Mouse (Mus musculus) limb, embryonic 15.5 days (tissue): ENCODE measurements around the gene Tmprss15. TPM values are rescaled to one million over a fixed set of nuclear protein-coding genes. Genes with fewer than 3 reads are reported as not detected.

ENCODE experiments used
- ATAC-seq: fragments of 200-750 bp; cut with Nextera tagmentation; 2 replicates; pipeline ENCODE4 v1.8.0; 2017; ENCODE audit warnings: low read depth, moderate TSS enrichment; ENCODE audit not compliant: insufficient number of reproducible peaks, low FRiP score, low TSS enrichment
- H3K27ac ChIP-seq: fragments of 300-500 bp; sonication (generic); 2 replicates; pipeline ENCODE4 v1.5.1; 2015; ENCODE audit warnings: moderate library complexity, mild to moderate bottlenecking, inconsistent platforms
- H3K27me3 ChIP-seq: fragments of 300-500 bp; sonication (generic); 2 replicates; pipeline ENCODE4 v1.6.1; 2015; ENCODE audit warnings: inconsistent platforms
- H3K36me3 ChIP-seq: fragments of 300-500 bp; sonication (generic); 2 replicates; pipeline ENCODE4 v1.6.1; 2015; ENCODE audit warnings: inconsistent platforms
- H3K4me1 ChIP-seq: fragments of 300-500 bp; sonication (generic); 2 replicates; pipeline ENCODE4 v1.6.1; 2015; ENCODE audit warnings: inconsistent platforms
- H3K4me2 ChIP-seq: fragments of 300-500 bp; sonication (generic); 2 replicates; pipeline ENCODE4 v1.6.1; 2015; ENCODE audit warnings: mild to moderate bottlenecking, inconsistent platforms
- H3K4me3 ChIP-seq: fragments of 300-500 bp; sonication (generic); 2 replicates; pipeline ENCODE4 v1.5.1; 2015; ENCODE audit warnings: mild to moderate bottlenecking, inconsistent platforms
- H3K9ac ChIP-seq: fragments of 300-500 bp; sonication (generic); 2 replicates; pipeline ENCODE4 v1.6.1; 2015; ENCODE audit warnings: inconsistent platforms
- H3K9me3 ChIP-seq: fragments of 300-500 bp; sonication (generic); 2 replicates; pipeline ENCODE4 v1.6.1; 2016; ENCODE audit warnings: inconsistent platforms
- WGBS: fragments of 180-500 bp; shearing (Covaris S2); methylation state at CpG from one replicate; pipeline ENCODE4 v1.1.7; 2015; 5-methylcytosine and 5-hydroxymethylcytosine counted together
- polyA plus RNA-seq: library from polyadenylated mRNA; unstranded; fragments of >200 nt; fragmentation: Nextera tagmentation; extraction: Ambion mirVana; gene quantifications from 2 replicates; pipeline ENCODE4 v1.2.1, GENCODE M21; 2015

Tmprss15 gene
- polyA plus RNA-seq, 1 experiment from 2014 or later, result not detected

GRCm38 (mm10) chr16:78974099-78974498, 116.8 kb downstream of the Tmprss15 start:
- H3K4me2 ChIP-seq, result no peak overlapping the region
- no peak overlapping the region for H3K4me3 ChIP-seq
- WGBS, result 93% methylated on average over 13 of the region's 13 CpGs
- H3K27ac ChIP-seq, result no peak overlapping the region
- no peaks in the 10 kb centered on the region for H3K27me3 ChIP-seq
- H3K36me3 ChIP-seq, result no peaks in the 10 kb centered on the region
- no peaks in the 10 kb centered on the region for H3K4me1 ChIP-seq
- H3K9ac ChIP-seq, result no peak overlapping the region
- ATAC-seq, result no peak
- no peaks in the 10 kb centered on the region for H3K9me3 ChIP-seq

- no peak overlapping the region for H3K4me2 ChIP-seq
- H3K4me1 ChIP-seq, result no peaks in the 10 kb centered on the region
- no peaks in the 10 kb centered on the region for H3K36me3 ChIP-seq
- H3K27me3 ChIP-seq, result no peaks in the 10 kb centered on the region
- ATAC-seq, result no peak
- 26% methylated on average over 13 of the region's 13 CpGs for WGBS
- H3K9me3 ChIP-seq, result no peaks in the 10 kb centered on the region
- H3K27ac ChIP-seq, result no peak overlapping the region
- H3K4me3 ChIP-seq, result no peak overlapping the region
- no peak overlapping the region for H3K9ac ChIP-seq
Observed at GRCm38 (mm10) chr16:78969091-78969731, 121.7 kb downstream of the Tmprss15 start.

- Histone ChIP-seq H3K4me2 (no peak overlapping the region), H3K36me3 (no peaks in the 10 kb centered on the region), H3K4me1 (no peaks in the 10 kb centered on the region), H3K9me3 (no peaks in the 10 kb centered on the region), H3K27ac (no peak overlapping the region), H3K27me3 (no peaks in the 10 kb centered on the region), H3K9ac (no peak overlapping the region), H3K4me3 (no peak overlapping the region)
- no peak for ATAC-seq
- 50% methylated on average over 2 of the region's 2 CpGs for WGBS
Observed at GRCm38 (mm10) chr16:78957434-78957833, 133.5 kb downstream of the Tmprss15 start.

- no peak for ATAC-seq
- Histone ChIP-seq H3K9me3 (no peaks in the 10 kb centered on the region), H3K27ac (no peak overlapping the region), H3K4me3 (no peak overlapping the region), H3K4me1 (no peaks in the 10 kb centered on the region), H3K27me3 (no peaks in the 10 kb centered on the region), H3K9ac (no peak overlapping the region), H3K36me3 (no peaks in the 10 kb centered on the region), H3K4me2 (no peak overlapping the region)
- WGBS, result 74% methylated on average over 4 of the region's 4 CpGs
Observed at GRCm38 (mm10) chr16:78950359-78950758, 140.5 kb downstream of the Tmprss15 start.

GRCm38 (mm10) chr16:78937755-78938154, 153.1 kb downstream of the Tmprss15 start:
- Histone ChIP-seq H3K27me3 (no peaks in the 10 kb centered on the region), H3K4me1 (no peaks in the 10 kb centered on the region), H3K9ac (no peak overlapping the region), H3K27ac (no peak overlapping the region), H3K36me3 (no peaks in the 10 kb centered on the region), H3K4me2 (no peak overlapping the region), H3K4me3 (no peak overlapping the region), H3K9me3 (no peaks in the 10 kb centered on the region)
- 59% methylated on average over 8 of the region's 8 CpGs for WGBS
- ATAC-seq, result no peak

- Histone ChIP-seq H3K4me2 (no peak overlapping the region), H3K4me1 (peaks cover 13% of the 10 kb centered on the region), H3K36me3 (no peaks in the 10 kb centered on the region), H3K4me3 (no peak overlapping the region), H3K27ac (no peak overlapping the region), H3K27me3 (no peaks in the 10 kb centered on the region; the same call in 1 of the 2 replicates), H3K9me3 (no peaks in the 10 kb centered on the region), H3K9ac (no peak overlapping the region)
- ATAC-seq, result no peak
- 95% methylated on average over 2 of the region's 2 CpGs for WGBS
Observed at GRCm38 (mm10) chr16:78934298-78934697, 156.6 kb downstream of the Tmprss15 start.

- peak overlapping the region; percentile 83 for H3K4me2 ChIP-seq
- ATAC-seq, result no peak; the same call in 1 of the 2 replicates
- H3K4me3 ChIP-seq, result peak overlapping the region; percentile 48
- peaks cover 13% of the 10 kb centered on the region for H3K4me1 ChIP-seq
- peak overlapping the region; percentile 61 for H3K27ac ChIP-seq
- peak overlapping the region; percentile 40 for H3K9ac ChIP-seq
- no peaks in the 10 kb centered on the region for H3K36me3 ChIP-seq
- H3K27me3 ChIP-seq, result no peaks in the 10 kb centered on the region; the same call in 1 of the 2 replicates
- no peaks in the 10 kb centered on the region for H3K9me3 ChIP-seq
- WGBS, result 11% methylated on average over 16 of the region's 16 CpGs
Observed at GRCm38 (mm10) chr16:78931287-78932025, 159.4 kb downstream of the Tmprss15 start.

- Histone ChIP-seq H3K9me3 (no peaks in the 10 kb centered on the region), H3K4me3 (peak within 1 kb of the TSS; percentile 48), H3K27me3 (no peaks in the 10 kb centered on the region; the same call in 1 of the 2 replicates), H3K4me2 (peak within 1 kb of the TSS; percentile 83), H3K9ac (peak within 1 kb of the TSS; percentile 40), H3K27ac (peak within 1 kb of the TSS; percentile 61), H3K36me3 (no peaks in the 10 kb centered on the region), H3K4me1 (peaks cover 13% of the 10 kb centered on the region)
- peak; percentile 78 for ATAC-seq
- WGBS, result 8% methylated on average over 19 of the region's 19 CpGs
Observed at GRCm38 (mm10) chr16:78930382-78931286, 160.3 kb downstream of the Tmprss15 start, which contains the start of gene Chodl. Gene Chodl, plus strand, starts transcription at chr16:78930948.

GRCm38 (mm10) chr16:78922644-78923043, 168.3 kb downstream of the Tmprss15 start:
- Histone ChIP-seq H3K27me3 (no peaks in the 10 kb centered on the region), H3K27ac (no peak overlapping the region), H3K4me1 (no peaks in the 10 kb centered on the region), H3K9ac (no peak overlapping the region), H3K4me3 (no peak overlapping the region), H3K9me3 (no peaks in the 10 kb centered on the region), H3K36me3 (no peaks in the 10 kb centered on the region), H3K4me2 (no peak overlapping the region)
- WGBS, result 65% methylated on average over 5 of the region's 5 CpGs
- no peak for ATAC-seq
